1 mouse cellular context compared by ENCODE assay signal in the genomic region with DNA sequence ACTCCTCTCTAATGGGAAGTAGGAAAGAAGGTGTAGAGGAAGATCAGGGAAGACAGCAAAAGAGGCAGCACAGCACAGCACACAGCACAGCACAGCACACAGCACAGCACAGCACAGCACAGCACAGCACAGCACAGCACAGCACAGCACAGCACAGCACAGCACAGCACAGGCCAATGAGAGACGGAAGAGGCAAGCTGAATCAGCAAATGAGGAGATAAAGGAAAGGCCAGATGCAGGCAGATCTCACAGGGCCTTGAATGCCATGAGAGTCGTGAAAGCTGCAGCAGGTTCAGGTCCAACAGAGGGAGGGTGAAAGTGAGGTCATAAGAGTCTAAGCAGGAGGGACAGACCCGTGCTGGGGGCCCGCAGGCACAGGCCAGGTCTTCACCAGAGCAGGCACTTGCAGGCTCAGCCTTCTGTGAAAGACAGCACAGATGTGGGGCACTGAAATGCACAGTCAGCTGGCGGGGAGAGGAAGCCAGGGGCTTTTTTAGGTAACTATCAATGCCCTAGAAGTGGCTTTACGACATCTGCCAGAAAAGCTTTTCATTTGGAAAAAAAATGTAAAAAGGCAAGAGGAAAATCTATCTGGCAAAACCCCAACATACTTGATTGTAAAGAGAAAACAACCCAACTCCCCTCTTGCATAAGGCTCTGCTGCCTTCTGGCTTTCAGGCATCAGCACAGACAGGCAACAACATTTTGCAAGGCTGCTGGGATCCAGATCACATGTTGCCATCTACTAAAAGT.
TF ChIP-seq lines count a peak whose summit lies in the region.

No protein-coding gene starts in this region.

TF ChIP-seq in CH12.LX, 34 proteins besides CTCF, POLR2A, EP300 and RAD21 (continued from another document):
- TF ChIP-seq MYC (IDR thresholded peaks at IDR 0.05; ENCODE audit: low read depth, low read length) = no peak
- no peak for TF ChIP-seq JUN (IDR thresholded peaks at IDR 0.05; ENCODE audit: insufficient read depth, low read depth, low read length)
- no peak for TF ChIP-seq GABPA (IDR thresholded peaks at IDR 0.05; ENCODE audit: insufficient replicate concordance, low read depth, low read length)
TF ChIP-seq in CH12.LX: peak in this region for 6.
